Mouse (Mus musculus): ENCODE results near the gene Kif1c. TPM values are rescaled to one million over a fixed set of nuclear protein-coding genes. Genes with fewer than 3 reads are reported as not detected.

Kif1c gene
- total RNA-seq, 2 experiments from 2014 or later, result 238 to 241 TPM

GRCm38 (mm10) chr11:70699051-70699450 lies 1.3 kb upstream of the Kif1c start:
- DNase-seq, result no peak

- DNase-seq, result peak; percentile 86
These were observed 265 bp downstream of the Kif1c start for GRCm38 (mm10) chr11:70700613-70701012.

- DNase-seq, result peak; percentile 29
These were observed 1.0 kb downstream of the Kif1c start for GRCm38 (mm10) chr11:70701221-70701955.

GRCm38 (mm10) chr11:70701984-70702733 lies 1.8 kb downstream of the Kif1c start:
- DNase-seq, result no peak

DNA sequence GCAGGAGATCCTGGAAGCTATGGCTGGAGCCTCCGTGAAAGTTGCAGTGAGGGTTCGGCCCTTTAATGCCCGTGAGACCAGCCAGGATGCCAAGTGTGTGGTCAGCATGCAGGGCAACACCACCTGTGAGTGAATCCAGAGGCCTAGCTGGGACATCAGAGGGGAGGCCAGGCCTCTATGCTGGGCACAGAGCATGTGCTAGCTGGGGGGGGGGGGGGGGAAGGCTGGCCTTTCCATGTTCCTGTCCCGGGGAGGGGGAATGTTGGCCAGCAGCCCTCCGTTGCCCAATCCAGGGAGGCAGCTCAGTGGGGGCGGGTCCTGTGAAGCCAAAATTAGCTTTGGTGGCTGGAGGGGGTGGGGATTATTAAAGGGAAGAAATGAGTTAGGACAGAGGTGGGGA lies 2.4 kb downstream of the Kif1c start:
- DNase-seq, result peak; percentile 77

GRCm38 (mm10) chr11:70706127-70706526 lies 5.8 kb downstream of the Kif1c start:
- DNase-seq, result no peak

GRCm38 (mm10) chr11:70711026-70711425 lies 10.7 kb downstream of the Kif1c start:
- DNase-seq, result no peak

- DNase-seq, result no peak
These were observed 12.9 kb downstream of the Kif1c start for GRCm38 (mm10) chr11:70713222-70713621.

DNA sequence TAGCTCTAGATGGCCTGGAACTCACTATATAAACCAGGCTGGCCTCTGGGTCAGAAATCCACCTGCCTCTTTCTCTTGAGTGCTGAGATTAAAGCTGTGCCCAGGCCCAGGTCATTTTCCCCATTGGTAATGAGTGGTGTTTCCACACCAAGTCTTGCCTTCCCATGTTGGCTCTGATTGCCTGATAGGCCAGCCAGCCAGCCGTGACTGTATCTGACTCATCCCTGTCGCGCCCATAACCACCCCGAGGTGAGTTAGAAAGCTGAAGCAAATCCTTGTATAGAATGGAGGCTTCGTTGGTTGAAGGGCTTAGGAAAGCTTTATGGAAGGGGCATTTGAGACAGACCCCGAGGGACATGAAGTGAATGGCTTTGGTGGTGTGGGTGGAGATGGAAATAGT lies 15.5 kb downstream of the Kif1c start:
- no peak for DNase-seq

DNA sequence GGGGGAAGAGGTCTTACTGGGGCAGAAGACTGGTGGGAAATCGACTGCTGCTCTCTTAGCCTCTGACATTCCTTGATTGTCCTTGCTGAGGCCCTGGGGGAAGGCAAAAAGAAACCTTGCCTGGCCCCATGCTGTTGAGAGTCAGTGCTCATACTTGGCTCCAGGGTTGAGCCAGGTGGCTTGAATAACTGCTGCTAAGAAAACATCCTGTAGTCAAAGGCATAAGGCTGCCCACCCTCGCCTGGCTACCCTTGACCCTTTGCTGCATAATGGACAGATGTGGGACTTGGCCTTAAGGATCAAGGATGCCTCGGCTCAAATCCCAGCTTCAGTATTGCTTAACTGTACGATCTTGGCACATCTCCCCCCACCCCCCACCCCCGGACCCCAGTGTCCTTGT lies 18.1 kb downstream of the Kif1c start:
- no peak for DNase-seq

GRCm38 (mm10) chr11:70720567-70720966 lies 20.2 kb downstream of the Kif1c start:
- DNase-seq, result no peak

DNA sequence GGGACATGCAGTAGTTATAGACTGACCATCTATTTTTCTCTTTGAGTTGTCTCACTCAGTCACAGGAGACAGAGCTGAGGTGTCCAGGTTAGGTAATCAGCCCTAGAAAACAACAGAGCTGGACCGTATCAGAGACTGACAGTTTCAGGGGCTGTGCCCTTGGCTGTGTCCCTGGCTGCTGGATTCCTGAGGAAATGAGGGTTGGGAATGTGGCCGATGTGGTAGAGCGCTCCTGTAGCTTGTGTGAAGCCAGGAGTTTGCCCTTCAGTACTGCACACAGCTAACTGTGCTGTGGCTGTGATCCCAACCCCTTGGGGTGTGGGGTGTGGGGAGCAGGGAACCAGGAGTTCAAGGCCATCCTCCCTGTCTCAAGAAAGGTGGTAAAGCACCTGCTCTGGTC lies 20.7 kb downstream of the Kif1c start:
- no peak for DNase-seq

DNA sequence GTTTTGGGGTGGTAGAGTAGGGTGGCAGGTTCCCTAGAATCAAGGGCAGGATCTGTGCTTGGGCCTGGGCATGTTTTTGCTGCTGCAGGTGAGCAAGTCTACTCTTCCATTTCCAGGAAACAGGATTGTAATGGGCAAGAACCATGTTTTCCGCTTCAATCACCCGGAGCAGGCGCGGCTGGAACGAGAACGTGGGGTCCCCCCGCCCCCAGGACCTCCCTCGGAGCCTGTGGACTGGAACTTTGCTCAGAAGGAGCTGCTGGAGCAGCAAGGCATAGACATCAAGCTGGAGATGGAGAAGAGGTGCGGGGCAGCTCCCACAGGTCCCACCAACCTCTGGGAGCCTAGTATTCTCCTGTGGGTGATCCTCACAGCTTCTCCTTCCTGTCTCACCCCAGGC lies 24.4 kb downstream of the Kif1c start:
- no peak for DNase-seq

DNA sequence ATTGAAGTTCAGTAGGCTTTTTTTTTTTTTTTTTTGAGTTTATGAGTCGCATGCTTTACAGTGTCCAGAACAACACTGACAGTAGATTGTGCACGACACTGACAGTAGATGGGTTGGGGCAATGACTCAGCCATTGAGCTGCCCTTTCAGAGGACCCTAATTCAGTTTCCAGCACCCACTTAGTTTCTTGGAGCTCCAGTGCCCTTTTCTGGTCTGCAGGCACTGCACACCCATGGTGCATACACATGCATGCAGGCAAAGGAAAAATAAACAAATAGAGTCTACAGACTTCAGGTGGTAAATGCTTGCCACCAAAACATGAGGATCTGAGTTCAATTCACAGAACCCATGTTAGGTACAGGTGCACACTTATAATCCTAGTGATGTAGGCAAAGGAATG lies 26.2 kb downstream of the Kif1c start:
- no peak for DNase-seq

DNA sequence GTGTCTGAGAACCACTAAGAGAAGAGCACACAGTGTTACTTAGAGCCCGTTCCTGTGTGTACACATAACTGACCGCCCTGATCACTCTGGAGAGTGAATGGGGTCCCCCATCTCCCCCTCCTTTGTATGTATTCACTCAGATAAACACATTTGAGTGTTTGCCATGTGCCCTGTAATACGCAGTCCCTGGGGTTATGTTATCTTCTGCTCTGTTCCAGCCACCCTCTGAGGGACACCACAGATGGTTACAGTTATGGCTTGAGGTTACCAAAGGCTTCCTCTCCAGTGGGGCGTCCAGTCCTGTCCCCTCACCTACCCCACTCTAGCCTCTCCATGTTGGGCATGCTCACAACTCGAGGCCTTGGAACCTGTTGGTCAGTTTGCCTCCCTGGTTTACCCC lies 27.0 kb downstream of the Kif1c start:
- DNase-seq, result no peak

- DNase-seq, result no peak
These were observed 30.2 kb downstream of the Kif1c start for GRCm38 (mm10) chr11:70730427-70731038.

DNA sequence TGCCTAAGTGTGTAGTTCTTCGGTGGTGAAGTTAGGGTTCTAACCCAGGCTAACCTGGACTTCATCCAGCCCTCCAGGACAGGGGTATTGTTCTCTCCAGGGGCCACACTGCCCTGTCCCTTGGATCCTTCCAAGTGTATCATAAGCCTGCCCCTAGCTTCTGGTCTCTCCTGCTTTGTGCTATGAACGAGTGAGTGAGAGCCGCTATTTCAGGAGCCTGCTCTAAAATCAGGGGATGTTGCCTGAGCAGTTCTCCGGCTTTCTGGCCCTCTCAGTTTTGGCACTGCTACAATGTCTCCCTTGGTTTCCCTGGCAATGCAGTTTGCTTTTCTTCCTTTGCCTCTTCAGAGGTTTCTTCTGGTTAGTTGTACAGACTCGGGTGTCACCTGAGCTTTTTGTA lies 30.8 kb downstream of the Kif1c start:
- no peak for DNase-seq

DNA sequence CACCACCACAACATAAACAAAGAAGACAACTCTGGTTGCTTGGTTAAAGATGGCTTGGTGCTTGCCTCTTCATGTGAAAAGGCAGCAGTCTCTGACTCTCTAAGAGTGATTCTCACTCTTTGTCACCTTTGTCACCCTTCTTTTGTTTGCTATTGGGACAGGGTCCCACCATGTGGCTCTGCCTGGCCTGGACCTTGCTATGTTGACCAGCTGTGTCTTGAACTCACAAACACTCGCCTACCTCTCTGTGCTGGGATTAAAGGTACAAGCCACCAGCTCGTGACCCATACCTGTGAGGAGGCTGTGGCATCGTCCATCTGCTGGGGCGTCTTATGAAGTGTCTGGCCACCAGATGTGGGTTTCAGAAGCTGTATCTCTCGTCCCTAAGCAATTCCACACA lies 32.9 kb downstream of the Kif1c start:
- DNase-seq, result no peak

- DNase-seq, result no peak
These were observed 37.4 kb downstream of the Kif1c start for GRCm38 (mm10) chr11:70737749-70738148.

GRCm38 (mm10) chr11:70741603-70742002 lies 41.3 kb downstream of the Kif1c start:
- no peak for DNase-seq

DNA sequence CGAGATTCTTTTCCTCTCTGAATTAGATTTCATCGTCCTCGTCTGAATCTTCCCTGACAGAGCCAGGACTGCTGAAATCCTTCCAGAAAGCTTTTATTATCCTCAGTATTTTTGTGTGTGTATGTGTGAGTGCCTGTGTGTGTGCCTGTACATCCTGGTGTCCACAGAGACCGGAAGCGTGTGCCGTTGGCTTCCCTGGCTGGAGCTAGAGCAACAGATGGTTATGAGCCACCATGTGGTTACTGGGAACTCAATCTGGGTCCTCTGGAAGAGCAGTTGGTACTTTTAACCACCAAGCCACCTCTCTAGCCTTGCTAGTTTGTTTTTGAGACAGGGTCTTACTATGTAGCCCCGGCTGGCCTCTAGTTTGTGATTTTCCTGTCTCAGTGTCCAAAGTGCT lies 41.8 kb downstream of the Kif1c start:
- DNase-seq, result no peak

- no peak for DNase-seq
These were observed 42.5 kb downstream of the Kif1c start for GRCm38 (mm10) chr11:70742581-70743459.

DNA sequence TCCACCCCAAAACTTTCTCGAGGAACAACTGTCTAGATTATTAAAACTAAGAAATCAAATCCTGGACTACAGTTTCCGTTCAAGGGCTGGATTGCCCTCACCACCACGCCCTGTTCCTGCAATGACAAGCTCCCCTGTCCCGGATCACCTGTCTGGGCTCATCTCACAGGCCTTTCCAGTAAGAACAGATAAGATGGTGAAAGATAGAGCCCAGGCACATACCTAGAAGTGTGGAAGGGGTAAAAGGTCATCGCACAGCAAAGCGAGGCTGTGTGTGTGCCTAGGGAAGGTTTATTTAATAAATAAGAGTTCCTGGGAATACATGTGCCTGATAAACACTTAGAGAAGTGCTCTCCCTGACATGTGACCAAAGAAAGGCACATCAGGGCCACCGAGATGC lies 45.3 kb downstream of the Kif1c start:
- no peak for DNase-seq
